In genomic region chr19:44498936-44499335, GRCm38 (mm10) we compare ENCODE assay signal across 37 mouse cellular contexts. TPM values are rescaled to one million over a fixed set of nuclear protein-coding genes. Genes with fewer than 3 reads are reported as not detected.
"Had no signal": no experiment of that assay in that cellular context is flagged by ENCODE, and none has a peak within 500 bp of the region (broad histone marks: within the 10 kb centered on the region; RNA-seq: fewer than 3 reads in every experiment).

No protein-coding gene starts in this region.

- H3K4me1 ChIP-seq: intestine, embryonic 15.5 days; liver, embryonic 15.5 days had no signal

- H3K4me3 ChIP-seq: gastrocnemius, adult 2 months; heart, adult 2 months; heart, embryonic 10.5 days; heart, embryonic 12.5 days; hindbrain, embryonic 10.5 days; hindbrain, embryonic 12.5 days; intestine, embryonic 15.5 days; layer of hippocampus, adult 2 months; left cerebral cortex, adult 2 months; limb, embryonic 10.5 days; limb, embryonic 12.5 days; liver, embryonic 13.5 days; liver, embryonic 15.5 days had no signal

- H3K9me3 ChIP-seq: heart, embryonic 10.5 days; heart, embryonic 12.5 days; hindbrain, embryonic 10.5 days; hindbrain, embryonic 12.5 days; intestine, embryonic 15.5 days; limb, embryonic 10.5 days; limb, embryonic 12.5 days; liver, embryonic 13.5 days; liver, embryonic 15.5 days had no signal

- H3K27ac ChIP-seq: gastrocnemius, adult 2 months; heart, adult 2 months; hindbrain, embryonic 10.5 days; hindbrain, embryonic 12.5 days; hindbrain, embryonic 14.5 days; intestine, embryonic 15.5 days; kidney, postnatal 0 days; layer of hippocampus, adult 2 months; left cerebral cortex, adult 2 months; limb, embryonic 10.5 days; limb, embryonic 12.5 days; liver, embryonic 13.5 days; liver, embryonic 15.5 days had no signal

- H3K36me3 ChIP-seq: heart, embryonic 10.5 days; heart, embryonic 12.5 days; hindbrain, embryonic 10.5 days; hindbrain, embryonic 12.5 days; intestine, embryonic 15.5 days; limb, embryonic 10.5 days; limb, embryonic 12.5 days; liver, embryonic 13.5 days; liver, embryonic 15.5 days had no signal

- H3K9ac ChIP-seq: heart, embryonic 12.5 days; hindbrain, embryonic 12.5 days; hindbrain, embryonic 14.5 days; intestine, embryonic 15.5 days; limb, embryonic 12.5 days; liver, embryonic 13.5 days; liver, embryonic 15.5 days; liver, postnatal 0 days had no signal

- ATAC-seq: hindbrain, embryonic 16.5 days; inflammation-experienced regulatory T-cells, adult 6 months; intestine, embryonic 15.5 days; intestine, postnatal 0 days; liver, postnatal 0 days had no signal

- H3K4me2 ChIP-seq: heart, embryonic 12.5 days; hindbrain, embryonic 12.5 days; hindbrain, embryonic 14.5 days; intestine, embryonic 15.5 days; limb, embryonic 12.5 days; liver, embryonic 11.5 days; liver, embryonic 13.5 days; liver, embryonic 15.5 days had no signal

- DNase-seq: gastrocnemius, adult 2 months; gastrocnemius, postnatal 10 days; gastrocnemius, postnatal 25 days; heart, adult 2 months; heart, postnatal 10 days; heart, postnatal 4 days; kidney, adult 2 months; kidney, postnatal 25 days; liver; liver, embryonic 13.5 days; liver, postnatal 0 days had no signal

RNA-seq across cellular contexts. Expression of gene Wnt8b, which starts 5.7 kb away (rescaled TPM):
- total RNA-seq: gastrocnemius, adult 2 months; gastrocnemius, postnatal 10 days; gastrocnemius, postnatal 25 days; gastrocnemius, postnatal 4 days; granulocyte monocyte progenitor cell, adult 5-6 weeks; heart, adult 2 months; heart, postnatal 10 days; heart, postnatal 25 days; heart, postnatal 4 days; left cerebral cortex, adult 2 months; left cerebral cortex, postnatal 14 days; left cerebral cortex, postnatal 36 days had no signal
- polyA plus RNA-seq: heart, adult 2 months; heart, embryonic 10.5 days; heart, embryonic 12.5 days; heart, embryonic 14.5 days; hindbrain, embryonic 14.5 days; inflammation-experienced regulatory T-cells, adult 6 months; intestine, embryonic 15.5 days; intestine, postnatal 0 days; limb, embryonic 10.5 days; limb, embryonic 12.5 days; liver, embryonic 11.5 days; liver, embryonic 13.5 days; liver, embryonic 15.5 days; liver, postnatal 0 days had no signal

RNA-seq across cellular contexts. Expression of gene Gm20538, which starts 53.7 kb away (rescaled TPM):
- total RNA-seq: gastrocnemius, adult 2 months; gastrocnemius, postnatal 10 days; gastrocnemius, postnatal 25 days; gastrocnemius, postnatal 4 days; granulocyte monocyte progenitor cell, adult 5-6 weeks; heart, adult 2 months; heart, postnatal 10 days; heart, postnatal 25 days; heart, postnatal 4 days; layer of hippocampus, adult 2 months; layer of hippocampus, postnatal 10 days; layer of hippocampus, postnatal 25 days; left cerebral cortex, adult 2 months; left cerebral cortex, postnatal 14 days; left cerebral cortex, postnatal 36 days had no signal
- polyA plus RNA-seq: heart, adult 2 months; heart, embryonic 10.5 days; heart, embryonic 12.5 days; heart, embryonic 14.5 days; heart, embryonic 16.5 days; hindbrain, embryonic 10.5 days; hindbrain, embryonic 12.5 days; hindbrain, embryonic 14.5 days; hindbrain, embryonic 16.5 days; inflammation-experienced regulatory T-cells, adult 6 months; intestine, embryonic 15.5 days; intestine, postnatal 0 days; kidney, adult 2 months; limb, embryonic 10.5 days; limb, embryonic 12.5 days; limb, embryonic 14.5 days; liver, embryonic 11.5 days; liver, embryonic 13.5 days; liver, embryonic 15.5 days; liver, postnatal 0 days had no signal
